Mouse (Mus musculus): ENCODE results near the gene Mfsd2a.

Mfsd2a gene

DNA sequence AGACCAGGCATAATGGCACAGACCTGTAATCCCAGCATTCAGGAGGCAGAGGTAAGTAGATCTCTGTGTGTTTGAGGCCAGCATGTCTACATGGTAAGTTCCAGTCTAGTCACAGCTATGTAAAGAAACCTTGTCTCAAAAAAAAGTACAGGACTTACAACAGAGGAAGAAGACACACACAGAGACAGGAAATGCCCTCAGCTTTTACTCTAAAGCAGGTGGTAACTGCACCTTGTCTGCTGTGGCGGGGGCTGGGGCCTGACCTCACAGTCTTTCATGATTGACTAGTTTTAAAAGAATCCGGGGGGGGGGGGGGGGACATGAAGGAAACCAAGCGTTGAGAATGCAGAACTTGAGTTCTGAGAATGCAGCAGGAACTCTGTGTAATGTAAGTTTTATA, 27.1 kb downstream of the Mfsd2a start:
- DNase-seq (ENCODE audit: low read depth), result peak; percentile 79

DNA sequence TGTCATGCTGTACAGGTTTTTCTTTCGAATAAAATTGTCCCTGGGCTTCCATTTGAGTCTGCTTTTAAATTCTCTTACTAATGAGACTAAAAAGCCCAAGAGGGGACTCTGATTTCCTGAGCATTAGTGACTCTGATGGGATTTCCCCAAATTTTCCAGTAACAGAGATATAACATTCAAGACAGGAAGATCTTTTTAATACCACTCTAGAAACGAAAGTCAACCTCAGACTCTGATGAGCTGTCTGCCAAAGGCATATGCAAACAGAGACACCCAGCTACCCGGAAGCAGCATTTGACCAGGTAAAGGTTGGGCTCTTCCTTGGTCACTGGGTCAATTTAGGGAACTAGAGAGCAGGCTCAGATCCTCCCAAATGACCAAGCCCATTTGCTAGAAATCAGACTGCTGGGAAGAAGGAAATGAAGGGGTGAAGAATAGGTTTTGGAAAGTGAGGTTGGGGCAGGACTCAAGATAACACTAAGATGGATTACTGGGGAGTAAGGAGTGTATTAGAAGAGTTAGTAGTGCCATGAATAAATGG, 27.9 kb downstream of the Mfsd2a start:
- DNase-seq (ENCODE audit: low read depth), result peak; percentile 84

DNA sequence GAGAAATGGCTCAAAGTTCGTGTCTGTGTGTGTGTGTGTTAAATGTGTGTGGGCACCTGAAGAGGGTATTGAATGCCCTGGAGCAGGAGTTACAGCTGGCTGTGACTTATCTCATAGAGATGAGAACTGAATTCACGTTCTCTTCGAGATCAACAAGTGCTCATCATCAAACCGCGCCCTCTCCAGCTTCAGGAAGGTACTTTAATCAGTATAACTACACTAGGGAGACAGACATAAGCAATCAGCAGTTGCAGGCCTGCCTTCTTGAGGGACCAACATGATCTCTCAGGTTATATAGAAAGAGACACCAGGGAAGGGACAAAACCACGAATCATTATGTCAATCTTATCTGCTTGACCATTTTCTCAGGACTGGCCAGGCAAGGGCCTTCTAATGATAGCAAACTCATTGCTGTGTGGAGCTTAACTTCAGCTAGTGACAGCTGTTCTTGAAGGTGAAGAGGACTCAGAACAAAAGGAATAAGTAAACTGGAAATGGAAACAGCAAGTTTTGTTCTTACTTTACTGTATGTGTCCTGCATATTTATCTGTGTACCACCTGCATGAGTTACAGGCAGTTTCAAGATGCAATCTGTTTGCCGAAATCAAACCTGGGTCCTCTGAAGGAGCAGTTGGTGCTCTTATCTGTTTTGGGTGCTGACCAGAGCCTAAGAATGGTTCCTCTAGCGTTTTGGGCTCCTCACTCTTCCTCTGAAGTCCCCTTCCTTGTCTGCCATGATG, 28.6 kb downstream of the Mfsd2a start:
- DNase-seq (ENCODE audit: low read depth), result peak; percentile 76

DNA sequence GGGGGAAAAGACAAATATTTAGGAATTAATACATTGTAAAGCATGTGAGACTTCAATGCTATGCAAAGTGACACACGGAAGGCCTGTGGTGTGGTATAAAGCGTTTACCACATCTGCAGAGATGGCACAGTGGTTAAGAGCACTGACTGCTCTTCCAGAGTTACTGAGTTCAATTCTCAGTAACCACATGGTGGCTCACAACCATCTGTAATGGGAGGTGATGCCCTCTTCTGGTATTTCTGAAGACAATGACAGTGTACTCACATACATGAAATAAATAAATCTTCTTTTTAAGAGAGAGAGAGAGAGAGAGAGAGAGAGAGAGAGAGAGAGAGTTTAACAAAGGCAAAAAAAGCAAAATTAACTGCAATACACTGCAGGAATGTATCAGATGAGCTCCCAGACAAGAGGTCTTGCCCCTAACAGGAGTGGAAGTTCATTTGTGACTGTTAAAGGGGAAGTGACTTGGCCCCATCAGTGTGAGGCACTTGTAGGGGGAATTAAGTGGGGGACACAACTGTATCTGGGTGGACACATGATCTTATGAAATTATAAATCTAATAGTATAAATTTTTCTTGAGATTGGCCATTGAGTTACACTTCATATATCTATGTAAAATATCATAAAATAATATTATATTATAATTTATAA, 29.9 kb downstream of the Mfsd2a start:
- DNase-seq (ENCODE audit: low read depth), result no peak

DNA sequence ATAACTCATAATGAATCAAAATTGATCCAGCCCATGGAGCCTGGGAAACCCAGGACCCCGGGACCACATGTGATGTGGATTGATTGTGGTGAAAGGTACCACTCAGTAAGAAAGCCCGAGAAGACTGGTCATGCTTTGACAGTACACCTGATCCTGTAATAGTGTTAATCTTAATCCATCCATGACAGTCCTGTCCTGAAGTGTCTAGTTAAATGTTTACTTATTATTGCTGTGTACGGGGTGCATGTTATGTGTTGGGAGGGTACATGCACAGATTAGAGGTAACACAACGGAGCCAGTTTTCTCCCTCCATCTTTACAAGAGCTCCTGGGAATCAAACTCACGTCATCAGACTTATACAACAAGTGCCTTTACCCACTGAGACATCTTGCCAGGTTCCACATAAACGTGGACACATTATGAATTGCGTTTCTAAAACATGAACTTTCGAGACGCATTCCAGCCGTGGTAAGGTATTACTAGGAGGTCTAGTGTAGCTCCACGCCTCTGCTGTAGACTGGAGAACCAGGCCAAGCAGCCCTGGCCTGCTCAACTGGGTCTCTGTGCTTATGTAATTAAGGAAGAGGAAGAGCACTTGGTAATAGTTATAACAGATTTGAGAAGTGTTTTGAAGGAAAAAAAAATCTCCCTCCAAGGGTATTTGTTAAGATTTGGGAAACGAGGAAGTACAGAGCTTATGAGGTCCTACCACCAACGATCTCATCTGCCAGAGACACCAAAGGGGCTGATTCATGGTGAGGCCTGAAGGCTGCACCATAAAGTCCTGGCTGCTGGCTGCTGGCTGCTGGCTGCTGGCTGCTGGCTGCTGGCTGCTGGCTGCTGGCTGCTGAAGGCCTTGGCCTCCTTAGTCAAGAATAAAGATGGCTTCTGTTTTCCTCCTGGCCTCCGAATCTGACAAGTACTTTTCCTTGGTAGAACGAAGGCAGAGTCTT, 37.3 kb downstream of the Mfsd2a start:
- DNase-seq (ENCODE audit: low read depth), result no peak

DNA sequence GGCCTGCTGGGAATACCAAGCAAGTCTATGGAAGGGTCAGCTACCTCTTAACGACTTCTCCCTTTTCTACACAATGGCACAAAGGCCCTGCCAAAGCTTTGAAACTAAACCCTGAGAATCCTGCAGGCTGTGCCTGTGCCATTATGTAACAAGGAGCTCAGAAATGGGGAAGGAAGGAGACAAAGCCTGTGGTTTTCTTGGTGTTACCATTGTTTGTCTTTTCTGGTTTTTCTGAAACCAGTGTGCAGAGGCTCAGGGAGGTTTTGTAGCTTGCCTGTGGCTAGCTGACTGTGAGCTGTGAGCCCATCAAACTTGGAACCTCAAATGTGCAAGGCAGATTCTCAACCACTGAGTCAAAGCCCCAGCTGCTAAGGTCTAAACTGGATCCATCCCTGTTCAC, 38.1 kb downstream of the Mfsd2a start:
- DNase-seq (ENCODE audit: low read depth), result no peak

DNA sequence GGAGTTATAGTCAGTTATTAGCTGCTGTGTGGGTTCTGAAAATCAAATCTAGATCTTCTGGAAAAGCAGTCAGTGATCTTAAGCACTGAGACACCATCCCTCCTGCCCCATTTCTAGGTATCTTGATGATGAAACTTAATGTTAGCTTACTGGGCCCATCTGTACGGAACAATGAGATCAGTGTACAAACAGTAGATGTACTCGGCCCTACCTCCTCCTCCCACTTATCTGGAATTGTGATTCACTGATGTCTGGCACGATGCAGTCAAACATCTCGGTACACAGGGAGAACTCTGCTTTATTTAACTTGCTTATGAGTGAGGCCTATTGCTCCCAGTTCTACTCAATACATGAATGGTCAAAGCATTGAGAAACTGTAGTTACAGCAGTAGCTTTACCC, 45.0 kb downstream of the Mfsd2a start:
- DNase-seq (ENCODE audit: low read depth), result no peak

DNA sequence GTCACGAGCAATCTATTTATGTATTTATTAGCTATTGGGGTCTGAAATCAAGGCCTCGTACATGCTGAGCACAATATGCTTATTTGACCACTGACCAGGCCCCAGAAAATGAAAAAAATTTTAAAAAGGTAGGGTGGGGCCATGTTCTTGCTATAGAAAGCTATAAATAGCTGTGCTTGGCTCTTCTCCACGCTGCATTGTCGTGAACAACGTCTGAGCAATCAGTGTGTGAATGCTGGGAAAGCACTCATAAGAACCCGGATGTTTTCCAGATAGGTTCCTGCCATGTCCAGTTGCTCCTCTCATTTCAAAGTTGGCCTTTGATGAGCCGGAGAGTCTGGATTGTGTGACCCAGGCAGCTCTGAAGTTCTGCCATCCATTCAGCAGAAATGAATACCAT, 46.8 kb downstream of the Mfsd2a start:
- no peak for DNase-seq (ENCODE audit: low read depth)

DNA sequence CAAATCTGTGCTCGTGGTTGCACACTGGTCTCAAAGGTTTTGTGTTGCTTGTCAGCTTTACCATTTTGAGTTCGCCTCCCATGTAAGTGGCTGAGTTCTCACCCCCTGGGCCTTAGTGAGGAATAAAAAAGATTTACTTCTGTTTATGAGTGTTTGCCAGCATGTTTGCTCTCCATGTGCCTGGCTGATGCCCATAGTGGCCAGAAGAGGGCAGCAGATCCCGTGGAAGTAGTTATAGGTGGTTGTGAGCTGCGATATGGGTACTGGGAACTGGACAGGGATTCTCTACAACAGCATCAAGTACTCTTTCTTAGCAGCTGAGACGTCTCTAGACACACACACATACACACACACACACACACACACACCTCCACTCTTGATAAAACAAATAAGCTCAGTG, 48.4 kb downstream of the Mfsd2a start:
- DNase-seq (ENCODE audit: low read depth), result peak; percentile 47

DNA sequence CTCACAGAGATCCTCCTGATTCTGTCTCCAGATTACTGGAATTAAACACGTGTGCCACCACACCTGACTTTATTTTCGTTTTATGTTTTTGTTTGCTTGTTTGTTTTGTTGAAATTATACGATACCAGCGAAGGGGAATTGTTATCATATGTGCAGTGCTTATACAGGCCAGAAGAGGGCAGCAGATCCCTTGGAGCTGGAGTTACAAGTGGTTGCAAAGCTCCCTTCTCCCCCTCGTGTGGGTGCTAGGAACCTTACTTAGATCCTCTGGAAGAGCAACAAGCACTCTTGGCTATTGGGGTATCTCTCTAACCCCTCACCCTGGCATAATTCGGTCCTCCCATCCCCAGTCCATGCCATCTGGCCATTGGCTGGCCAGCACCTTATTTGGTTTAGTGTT, 50.4 kb downstream of the Mfsd2a start:
- peak; percentile 75 for DNase-seq (ENCODE audit: low read depth)

DNA sequence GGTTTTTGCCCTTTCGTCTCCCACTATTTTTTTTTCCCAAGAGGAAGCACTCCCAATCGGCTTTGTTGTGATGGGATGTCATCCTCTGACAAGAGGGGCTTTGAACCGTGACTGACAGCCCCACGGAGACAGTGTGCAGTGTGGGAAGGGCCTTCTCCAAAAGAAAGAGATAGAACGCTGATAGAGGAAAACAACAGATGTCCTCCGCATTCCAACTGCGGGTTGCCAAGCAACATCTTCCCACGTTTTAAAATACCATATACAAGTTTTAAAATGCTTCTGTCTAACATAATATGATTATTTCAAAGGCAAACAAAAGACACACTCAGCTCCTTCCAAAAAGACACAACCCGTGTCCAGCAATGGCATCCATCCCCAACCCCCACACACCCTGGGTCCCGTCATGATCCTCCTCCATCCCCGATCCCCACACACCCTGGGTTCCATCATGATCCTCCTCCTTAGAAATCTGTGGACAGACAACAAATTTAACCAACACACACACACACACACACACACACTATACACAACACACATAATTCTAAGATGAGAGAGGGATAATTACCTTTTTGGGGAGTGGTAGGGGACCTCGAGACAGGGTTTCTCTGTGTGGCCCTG, 51.3 kb downstream of the Mfsd2a start:
- no peak for DNase-seq (ENCODE audit: low read depth)

DNA sequence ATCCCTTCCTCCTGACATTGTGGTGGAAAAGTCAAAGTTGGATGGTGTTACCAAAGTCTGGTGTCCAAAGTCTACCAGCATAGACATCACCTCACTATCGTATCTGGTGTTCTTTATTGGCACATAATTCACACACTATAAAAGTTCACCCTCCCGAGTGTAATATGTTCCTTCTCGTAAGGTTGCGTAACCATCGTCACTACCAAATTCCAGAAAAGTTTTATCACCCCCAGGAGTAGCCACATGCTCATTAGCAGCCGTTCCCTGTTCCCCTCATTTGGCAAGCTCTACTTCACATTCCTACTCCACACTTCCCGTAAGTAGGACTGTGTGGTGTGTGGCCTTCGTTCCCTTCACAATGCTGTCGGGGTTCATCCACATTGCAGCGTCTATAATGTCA, 55.6 kb downstream of the Mfsd2a start:
- no peak for DNase-seq (ENCODE audit: low read depth)

DNA sequence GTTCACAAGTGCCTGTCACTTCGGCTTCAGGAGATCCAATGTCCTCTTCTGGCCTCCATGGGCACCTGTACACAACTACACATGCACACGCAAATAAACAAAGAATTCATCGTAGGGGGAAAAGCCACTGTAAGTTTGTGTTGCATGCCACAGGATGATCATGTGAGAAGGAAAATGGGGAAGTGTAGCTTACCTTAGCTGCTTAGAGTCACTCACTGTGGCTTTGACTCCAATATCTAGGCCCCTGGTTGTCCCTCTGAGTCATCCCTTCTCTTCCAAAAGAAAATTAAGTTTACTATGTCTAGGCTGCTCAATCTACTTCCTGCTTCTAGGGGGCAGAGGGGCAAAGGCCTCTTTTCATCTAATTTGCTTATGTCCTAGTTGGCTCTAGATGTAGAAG, 57.3 kb downstream of the Mfsd2a start:
- no peak for DNase-seq (ENCODE audit: low read depth)

DNA sequence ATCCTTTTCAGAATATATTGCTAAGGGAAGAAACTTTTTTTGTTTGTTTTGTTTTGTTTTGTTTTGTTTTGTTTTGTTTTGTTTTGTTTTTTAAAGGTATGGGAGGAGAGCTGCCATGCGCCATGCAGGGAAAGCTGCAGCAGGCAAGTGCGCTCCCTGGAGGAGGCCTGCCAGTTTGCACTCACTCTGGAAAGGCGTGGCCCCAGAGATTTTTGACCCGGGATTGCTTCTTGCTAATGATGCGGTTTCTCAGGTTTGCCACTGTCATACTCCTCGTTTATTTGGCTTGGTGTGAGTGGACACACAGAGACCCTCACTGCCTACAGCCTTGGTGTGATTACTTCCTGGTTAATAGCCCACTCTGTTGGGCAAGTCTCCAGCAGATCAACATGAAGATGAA, 58.8 kb downstream of the Mfsd2a start:
- DNase-seq (ENCODE audit: low read depth), result peak; percentile 37

DNA sequence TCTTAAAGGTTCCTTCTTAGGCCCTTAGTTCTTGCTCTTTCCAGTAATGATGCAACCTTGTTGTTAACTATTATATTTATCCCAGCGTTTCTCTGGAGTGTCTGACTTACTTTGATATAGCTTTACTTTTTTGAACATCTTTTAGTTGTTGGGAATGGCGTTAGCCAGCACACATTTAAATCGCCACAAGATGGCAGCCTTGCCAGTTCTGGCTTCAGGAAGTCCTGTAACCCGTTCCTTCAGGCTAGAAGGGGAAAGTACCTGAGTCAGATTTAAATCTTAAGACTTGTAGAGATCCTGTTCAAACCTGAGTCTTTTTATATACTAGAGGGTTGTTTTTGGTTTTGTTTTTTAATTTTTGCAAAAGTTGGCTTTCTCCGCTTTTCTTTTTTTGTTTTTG, 62.7 kb downstream of the Mfsd2a start:
- DNase-seq (ENCODE audit: low read depth), result peak; percentile 91

DNA sequence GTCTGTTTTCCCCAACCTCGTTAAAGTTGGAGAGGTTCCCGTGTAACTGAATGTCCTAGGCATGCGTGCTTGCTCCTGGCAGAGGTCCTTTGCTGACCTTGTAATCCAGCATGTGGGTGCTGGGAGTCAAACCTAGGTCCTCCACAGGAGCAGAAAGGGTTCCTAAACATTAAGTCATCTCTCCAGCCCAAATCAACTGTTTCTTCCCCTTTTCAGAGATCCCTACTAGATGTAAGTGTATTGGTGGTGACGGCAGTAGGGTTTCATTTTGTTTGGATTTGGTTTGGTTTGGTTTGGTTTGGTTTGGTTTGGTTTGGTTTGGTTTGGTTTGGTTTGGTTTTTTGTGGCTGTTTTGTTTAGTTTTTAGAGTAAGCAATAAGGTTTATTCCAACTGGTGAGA, 63.2 kb downstream of the Mfsd2a start:
- DNase-seq (ENCODE audit: low read depth), result no peak
